Mouse (Mus musculus) spleen, embryonic (tissue): ENCODE results near the gene Svs1.
"Not testable (repeated sequence)": the region's sequence is repeated elsewhere in the genome, so short reads cannot be mapped to it uniquely, and the experiment has no call there.

Source experiments
- CTCF ChIA-PET: fragments of 350-600 bp; sonication (Branson Sonifier 250); formaldehyde crosslinking; loops from one replicate; lab custom pipeline; 2022; lab: Charles Lee

The Svs1 gene

GRCm38 (mm10) chr6:48986444-48986990 is at the start of gene Svs1:
TSS of gene Svs1 (plus strand) at chr6:48986861.
- CTCF ChIA-PET = no interaction called here

GRCm38 (mm10) chr6:48949596-48949995 is 37.1 kb upstream of the Svs1 start:
- CTCF ChIA-PET = no interaction called here

GRCm38 (mm10) chr6:48950676-48951075 is 36.0 kb upstream of the Svs1 start:
- CTCF ChIA-PET = no interaction called here

GRCm38 (mm10) chr6:48951630-48952029 is 35.0 kb upstream of the Svs1 start:
- CTCF ChIA-PET = no interaction called here

- CTCF ChIA-PET = no interaction called here
Measured at GRCm38 (mm10) chr6:48953220-48953619, 33.4 kb upstream of the Svs1 start.

- CTCF ChIA-PET = no interaction called here
Measured at GRCm38 (mm10) chr6:48954211-48954610, 32.5 kb upstream of the Svs1 start.

GRCm38 (mm10) chr6:48954946-48955345 is 31.7 kb upstream of the Svs1 start:
- CTCF ChIA-PET = no interaction called here

- CTCF ChIA-PET = no interaction called here
Measured at GRCm38 (mm10) chr6:48956785-48957184, 29.9 kb upstream of the Svs1 start.

- CTCF ChIA-PET = no interaction called here
Measured at GRCm38 (mm10) chr6:48958053-48958452, 28.6 kb upstream of the Svs1 start.

- CTCF ChIA-PET = interaction anchor here (0.6 to 0.7 kb wide), 2 partner anchors 23 to 67 kb away, joined by 4 to 8 read pairs; no protein-coding TSS in a partner anchor
Measured at GRCm38 (mm10) chr6:48959151-48959550, 27.5 kb upstream of the Svs1 start.

- CTCF ChIA-PET = not testable (repeated sequence)
Measured at GRCm38 (mm10) chr6:48966696-48967095, 20.0 kb upstream of the Svs1 start.

- CTCF ChIA-PET = no interaction called here
Measured at GRCm38 (mm10) chr6:48967868-48968267, 18.8 kb upstream of the Svs1 start.

GRCm38 (mm10) chr6:48974663-48975062 is 12.0 kb upstream of the Svs1 start, which contains the start of gene Doxl2:
TSS of gene Doxl2 (plus strand) at chr6:48974963.
- CTCF ChIA-PET = no interaction called here

GRCm38 (mm10) chr6:48979616-48980015 is 7.0 kb upstream of the Svs1 start:
- CTCF ChIA-PET = no interaction called here

GRCm38 (mm10) chr6:48982305-48982704 is 4.4 kb upstream of the Svs1 start:
- CTCF ChIA-PET = no interaction called here

- CTCF ChIA-PET = no interaction called here
Measured at GRCm38 (mm10) chr6:48989971-48990370, 3.3 kb downstream of the Svs1 start.

GRCm38 (mm10) chr6:48991991-48992390 is 5.3 kb downstream of the Svs1 start:
- CTCF ChIA-PET = no interaction called here

GRCm38 (mm10) chr6:48998186-48998585 is 11.5 kb downstream of the Svs1 start:
- CTCF ChIA-PET = no interaction called here

- CTCF ChIA-PET = no interaction called here
Measured at GRCm38 (mm10) chr6:48998796-48999195, 12.1 kb downstream of the Svs1 start.

GRCm38 (mm10) chr6:49003381-49003780 is 16.7 kb downstream of the Svs1 start:
- CTCF ChIA-PET = no interaction called here

- CTCF ChIA-PET = interaction anchor here (0.6 to 0.7 kb wide), 2 partner anchors 262 to 1237 kb away, joined by 9 to 10 read pairs; no protein-coding TSS in a partner anchor
Measured at GRCm38 (mm10) chr6:49007981-49008380, 21.3 kb downstream of the Svs1 start.

- CTCF ChIA-PET = interaction anchor here (0.6 to 0.7 kb wide), 2 partner anchors 261 to 1236 kb away, joined by 9 to 10 read pairs; no protein-coding TSS in a partner anchor
Measured at GRCm38 (mm10) chr6:49008420-49009160, 21.9 kb downstream of the Svs1 start.

GRCm38 (mm10) chr6:49009161-49009555 is 22.5 kb downstream of the Svs1 start:
- CTCF ChIA-PET = no interaction called here
